Mouse (Mus musculus) ovary, postnatal 36 days (tissue): ENCODE data around the gene Dda1.

Experiments
- DNase-seq: peaks from one replicate; pipeline ENCODE4 v3.0.0; 2022; ENCODE audit warnings: low spot score, mixed read lengths

Gene Dda1

DNA sequence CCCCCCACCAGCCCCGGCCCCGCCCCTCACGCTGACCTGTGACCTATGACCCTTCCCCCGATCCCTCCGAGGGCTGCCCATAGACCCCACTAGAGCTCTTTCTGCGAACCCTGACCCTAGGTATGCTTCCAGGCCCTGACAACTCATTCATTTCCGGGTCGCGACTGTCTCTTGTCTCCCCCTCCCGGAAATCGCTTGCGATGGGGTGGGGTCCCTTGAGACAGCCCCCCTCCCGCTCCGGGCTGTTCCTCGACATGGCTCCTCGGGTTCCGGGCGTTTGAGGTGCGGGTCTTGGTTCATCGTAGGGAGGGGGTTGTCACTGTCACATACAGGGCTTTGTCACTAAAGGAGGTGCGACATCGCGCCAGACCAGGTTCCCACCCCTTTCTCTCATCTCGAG, 412 bp downstream of the Dda1 start:
- DNase-seq = no peak

DNA sequence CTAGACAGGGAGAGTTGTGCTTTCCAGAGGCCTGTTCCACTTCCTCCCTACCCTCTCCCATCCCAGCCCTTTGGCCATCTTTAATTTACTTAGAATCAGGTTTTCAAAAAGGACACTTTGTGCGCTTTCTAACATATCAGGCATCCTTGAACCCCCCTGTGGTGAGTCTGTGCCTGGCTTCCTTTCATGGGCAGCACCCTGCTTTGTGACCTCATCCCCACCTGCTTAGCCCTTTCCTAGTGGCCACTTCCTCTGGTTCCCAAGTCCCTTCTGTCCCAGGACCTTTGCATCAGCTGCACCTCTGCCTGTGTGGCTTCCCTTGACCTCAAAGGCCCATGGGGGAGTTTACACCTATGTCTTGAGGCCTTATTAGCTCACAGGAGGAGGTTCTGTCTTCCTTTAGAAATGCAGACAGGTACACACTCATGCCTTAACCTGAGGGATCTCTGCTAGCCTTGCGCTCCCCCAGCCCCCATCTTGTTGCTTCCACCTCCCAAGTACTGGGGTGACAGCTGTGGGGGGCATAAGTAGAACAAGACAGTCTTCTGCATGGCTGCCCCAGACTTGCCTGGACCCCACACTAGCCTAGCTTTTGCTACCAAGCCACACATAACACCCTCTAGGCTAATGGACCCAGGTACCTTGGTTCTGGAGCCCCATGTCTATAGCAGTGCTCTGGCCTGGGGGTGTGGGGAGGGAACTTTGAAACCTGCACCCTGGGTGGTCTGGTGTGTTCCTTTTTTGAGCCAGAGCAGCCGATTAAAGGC, 1.3 kb downstream of the Dda1 start:
- DNase-seq = no peak

DNA sequence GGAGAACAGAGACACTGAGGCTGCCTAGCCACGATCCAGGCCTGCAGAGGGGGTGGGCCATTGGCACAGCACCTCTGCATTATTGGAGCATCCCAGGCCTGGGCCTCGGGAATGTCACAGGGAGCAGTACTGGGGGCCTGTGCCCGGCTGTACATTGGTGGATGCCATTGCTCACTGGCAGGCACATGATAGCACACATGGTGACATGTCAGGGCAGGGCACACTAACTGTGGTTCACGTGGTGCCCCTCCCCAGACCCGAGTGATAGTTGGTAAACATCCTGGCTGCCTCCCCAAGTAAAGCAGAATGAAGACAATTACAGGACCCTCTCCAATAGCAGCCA, 1.9 kb downstream of the Dda1 start:
- no peak for DNase-seq

DNA sequence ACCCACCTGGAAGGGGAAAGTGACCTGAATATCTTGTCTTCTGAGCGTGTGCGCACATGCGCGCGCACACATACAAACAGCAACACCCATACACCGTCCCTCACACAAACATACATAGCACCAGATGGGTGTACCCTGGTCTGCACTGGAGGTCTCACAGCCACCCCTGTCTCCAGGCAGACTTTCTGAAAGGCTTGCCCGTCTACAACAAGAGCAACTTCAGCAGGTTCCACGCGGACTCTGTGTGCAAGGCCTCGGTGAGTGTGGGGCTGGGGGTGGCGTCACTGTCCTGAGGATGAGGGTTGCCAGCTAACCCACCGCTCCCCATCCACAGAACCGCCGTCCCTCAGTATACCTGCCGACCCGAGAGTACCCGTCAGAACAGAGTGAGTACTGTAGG, 2.9 kb downstream of the Dda1 start:
- DNase-seq = no peak

DNA sequence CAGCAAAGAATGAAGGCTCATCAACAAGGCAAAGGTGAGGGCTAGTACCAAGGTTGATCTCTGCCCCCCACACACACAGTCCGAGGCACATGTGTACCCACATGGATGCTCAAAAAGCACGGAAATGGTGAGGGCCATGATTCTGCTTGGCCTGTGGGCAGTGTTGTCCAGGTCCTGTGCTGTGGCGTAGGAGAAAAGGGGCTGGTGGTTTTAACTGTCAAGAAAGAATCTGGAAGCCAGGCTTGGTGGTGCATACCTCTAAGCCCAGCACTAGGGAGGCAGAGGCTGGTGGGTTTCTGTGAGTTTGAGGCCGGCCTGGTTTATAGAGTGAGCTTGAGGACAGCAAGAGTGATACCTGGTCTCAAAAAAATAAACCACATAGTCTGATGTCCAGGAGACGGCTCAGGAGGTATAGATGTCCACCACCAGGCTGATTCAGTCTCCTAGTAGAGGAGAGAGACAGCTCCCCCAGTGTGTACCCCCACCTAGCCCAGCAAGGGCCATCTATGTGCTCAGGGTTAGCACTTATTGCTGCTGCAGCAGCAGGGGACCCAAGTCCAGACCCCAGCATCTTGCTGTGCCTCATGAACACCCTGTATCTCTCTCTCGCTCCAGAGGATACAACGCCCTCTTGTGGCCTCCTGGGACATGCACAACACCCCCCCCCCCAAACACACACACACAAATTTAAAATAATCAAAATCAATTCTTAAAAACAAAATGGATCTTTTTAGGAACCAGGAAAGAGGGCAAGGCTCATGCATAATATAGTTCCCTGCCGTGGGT, 3.8 kb downstream of the Dda1 start:
- DNase-seq = no peak

DNA sequence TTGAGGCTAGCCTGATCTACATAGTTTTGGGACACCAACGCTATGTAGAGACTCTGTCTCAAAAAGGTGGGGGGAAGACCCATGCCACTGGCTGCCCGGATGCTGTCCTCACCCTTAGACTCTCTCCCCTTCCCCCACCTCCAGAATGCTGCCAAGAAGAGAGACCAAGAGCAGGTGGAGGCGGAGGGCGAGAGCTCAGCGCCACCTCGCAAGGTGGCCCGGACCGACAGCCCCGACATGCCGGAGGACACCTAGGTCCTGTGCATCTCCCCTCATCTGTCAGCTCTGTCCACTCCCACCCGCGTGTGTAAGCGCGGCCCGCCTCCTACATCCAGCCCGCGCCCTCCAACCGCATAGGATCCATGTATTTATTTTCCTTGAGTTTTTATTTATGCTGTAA, 5.3 kb downstream of the Dda1 start:
- no peak for DNase-seq

DNA sequence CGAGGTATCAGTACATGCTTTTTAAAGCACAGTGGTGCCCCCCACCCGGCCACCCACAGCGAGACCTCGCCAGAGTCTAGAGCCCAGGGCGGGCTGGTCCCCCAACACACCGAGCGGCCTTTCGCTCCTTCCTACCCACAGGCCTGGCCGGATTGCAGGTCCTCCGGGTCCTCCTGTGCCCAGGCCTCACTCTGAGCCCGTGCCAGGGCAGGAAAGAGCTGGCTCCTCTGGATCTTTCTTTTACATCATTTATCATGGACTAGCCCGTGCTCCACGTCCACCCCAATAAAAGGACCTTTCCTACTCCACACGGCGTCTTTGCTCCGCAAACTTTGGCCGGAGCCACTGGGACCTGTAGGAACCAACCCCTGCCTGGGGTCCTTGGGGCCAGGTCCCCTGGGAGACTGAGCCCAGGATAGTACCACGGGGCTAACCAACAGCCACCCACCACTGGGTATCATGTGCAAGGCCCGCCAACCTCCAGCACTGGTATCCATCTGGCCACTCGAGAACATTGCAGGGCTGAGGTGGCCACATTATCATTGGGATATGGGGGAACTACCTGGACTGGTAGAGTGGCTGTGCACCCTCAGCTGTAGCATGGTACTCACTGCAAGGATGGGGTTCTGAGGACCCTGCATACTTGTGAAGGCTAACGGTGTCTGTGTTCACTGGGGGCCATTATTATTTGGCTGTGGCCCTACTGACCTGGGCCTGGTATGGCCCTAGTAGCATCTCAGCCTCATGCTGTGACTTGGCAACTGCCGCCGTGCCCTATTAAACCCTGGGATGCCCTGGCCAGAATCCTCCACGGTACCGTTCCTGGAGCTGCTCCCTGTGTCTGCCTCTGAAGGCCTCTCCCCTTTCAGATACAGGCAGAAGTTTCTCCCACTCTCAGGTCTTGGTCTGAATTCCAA, 6.0 kb downstream of the Dda1 start:
- no peak for DNase-seq

DNA sequence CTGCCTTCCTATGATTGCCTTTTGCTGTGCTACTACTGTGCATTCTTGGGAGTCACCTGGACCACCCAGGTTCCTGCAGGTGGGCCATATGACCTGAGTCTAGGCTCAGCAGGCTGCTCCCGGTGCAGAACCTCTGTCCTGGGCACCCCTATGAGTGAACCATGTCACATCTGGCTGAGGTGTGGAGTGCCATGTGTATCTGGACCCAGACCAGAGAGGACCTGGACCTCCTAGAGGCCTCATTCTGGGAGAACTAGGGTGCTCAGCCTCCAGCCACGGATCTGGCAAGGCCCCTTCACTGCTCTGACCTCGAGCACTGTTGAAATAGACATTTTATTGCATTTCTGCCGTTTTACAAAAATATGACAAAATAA, 6.7 kb downstream of the Dda1 start:
- no peak for DNase-seq

DNA sequence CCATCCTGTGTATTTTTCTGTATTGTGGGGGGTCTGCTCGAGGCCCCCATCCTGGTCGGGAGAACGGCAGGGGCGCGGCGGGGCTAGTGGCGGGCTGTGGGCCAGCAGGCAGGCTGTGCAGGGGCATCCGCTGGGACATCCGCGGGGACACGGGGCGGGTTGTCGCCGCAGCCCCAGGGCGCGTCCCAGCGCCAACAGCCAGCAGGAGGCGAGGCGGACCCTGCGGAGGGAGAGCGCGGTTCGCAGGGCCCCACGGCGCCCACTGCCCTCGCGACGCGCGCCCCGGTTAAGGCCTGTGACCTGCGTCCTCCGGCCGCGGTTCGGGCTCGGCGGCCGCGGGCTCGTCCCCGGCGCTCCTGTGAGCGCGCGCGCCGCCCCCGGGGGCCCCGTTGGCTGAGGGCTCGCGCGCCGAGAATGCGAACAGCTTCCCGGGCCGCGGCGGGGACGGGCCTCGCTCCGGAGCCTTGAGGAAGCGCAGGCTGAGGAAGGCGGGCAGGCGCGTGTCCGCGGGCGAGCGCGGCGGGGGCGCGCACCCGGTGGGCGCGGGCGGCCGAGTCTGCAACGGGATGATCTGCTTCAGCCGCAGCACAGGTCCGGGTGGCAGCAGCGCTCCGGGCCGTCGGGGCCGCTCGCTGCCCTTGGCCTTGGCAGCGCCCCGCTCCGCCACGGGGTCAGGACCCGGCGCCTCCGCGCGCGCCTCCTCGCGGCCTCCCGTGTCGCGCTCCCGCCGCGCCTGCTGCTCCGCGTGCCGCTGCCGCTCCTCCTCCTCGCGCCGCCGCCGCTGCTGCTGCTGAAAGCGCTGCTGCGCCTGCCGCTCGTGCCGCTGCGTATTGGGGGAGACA, 7.3 kb downstream of the Dda1 start:
- DNase-seq = peak; percentile 86

DNA sequence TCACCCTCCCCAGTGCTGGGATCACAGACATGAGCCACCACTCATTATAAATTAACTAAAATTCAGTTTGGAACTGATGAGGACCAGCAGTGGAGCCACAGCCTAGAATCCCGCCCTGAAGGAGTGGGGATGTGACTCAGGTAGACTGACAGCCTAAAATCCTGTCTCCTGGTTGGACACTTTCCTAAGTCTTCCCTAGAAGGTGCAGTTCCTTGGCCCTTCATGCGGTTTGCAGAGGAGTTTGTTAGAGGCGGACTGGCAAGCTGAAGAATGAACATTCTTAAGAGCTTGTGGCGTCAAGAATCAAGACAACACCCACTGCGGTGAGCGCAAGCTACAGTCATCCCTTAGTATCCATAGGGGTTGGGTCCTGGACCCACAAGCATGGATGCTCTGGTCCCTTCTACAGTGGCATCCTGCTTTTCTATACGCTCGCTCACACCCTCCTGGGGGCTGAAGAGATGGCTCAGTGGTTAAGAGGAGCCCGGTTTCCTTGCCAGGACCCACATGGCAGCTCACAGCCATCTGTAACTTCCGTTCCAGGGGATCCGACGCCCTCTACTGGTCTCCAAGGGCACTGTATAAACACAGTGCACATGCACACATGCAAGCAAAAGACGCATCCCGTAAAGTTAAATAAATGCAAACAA, 8.3 kb downstream of the Dda1 start:
- DNase-seq = no peak

DNA sequence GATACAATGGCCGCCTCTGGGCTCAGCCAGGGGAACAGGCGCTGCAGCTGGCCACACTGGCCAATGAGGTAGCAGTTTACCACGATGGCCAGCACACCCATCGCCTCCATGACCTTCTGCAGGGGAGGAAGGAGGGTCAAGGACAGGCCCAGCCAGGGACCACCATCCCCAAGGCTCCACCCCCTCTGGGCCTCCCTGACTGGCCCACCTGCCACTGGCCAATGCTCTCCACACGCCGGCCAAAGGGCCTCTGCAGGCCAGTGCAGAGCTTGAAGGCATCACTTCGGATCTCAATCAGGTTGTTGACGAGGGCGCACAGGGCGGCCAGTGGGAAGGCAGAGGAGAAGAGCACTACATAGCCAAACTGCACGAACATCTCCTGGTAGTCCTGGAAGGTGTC, 9.9 kb downstream of the Dda1 start:
- no peak for DNase-seq

DNA sequence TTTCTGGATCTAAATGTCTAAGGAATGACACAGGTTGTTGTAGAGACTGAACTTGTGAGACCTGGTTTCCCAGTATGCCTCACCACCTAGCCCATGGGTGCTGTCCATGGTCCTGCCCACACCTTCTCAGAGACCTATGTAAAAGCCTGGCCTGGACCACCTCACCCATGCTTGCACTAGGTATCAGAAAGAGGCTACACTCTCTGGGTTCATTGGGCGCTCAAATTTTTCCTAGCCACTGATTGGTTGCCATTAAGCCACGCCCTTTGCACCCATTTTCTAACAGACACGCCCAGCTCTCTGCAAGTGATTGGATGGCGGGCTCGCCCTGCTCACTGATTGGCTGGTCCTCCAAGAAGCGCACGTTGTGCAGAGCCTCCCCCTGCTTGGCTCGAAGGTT, 14.9 kb downstream of the Dda1 start:
- no peak for DNase-seq

DNA sequence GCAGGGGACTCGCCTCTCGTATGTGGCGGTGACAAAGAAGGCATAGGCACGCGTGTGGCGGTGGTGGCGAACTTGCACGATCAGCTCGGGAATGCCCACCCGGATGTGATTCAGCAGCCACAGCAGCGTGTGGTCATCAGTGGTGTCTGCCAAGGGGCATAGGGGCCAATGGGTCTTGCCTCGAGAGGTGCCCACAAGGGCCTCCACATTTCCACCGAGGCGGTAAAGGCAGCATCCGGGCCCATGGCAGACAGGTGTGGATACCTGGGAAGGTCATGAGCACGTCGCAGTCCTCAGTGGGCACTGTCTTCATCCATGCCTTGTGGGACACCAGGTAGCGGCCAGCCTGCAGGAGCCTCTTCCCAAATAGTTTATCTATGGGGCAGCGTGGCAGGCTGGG, 15.7 kb downstream of the Dda1 start:
- no peak for DNase-seq

DNA sequence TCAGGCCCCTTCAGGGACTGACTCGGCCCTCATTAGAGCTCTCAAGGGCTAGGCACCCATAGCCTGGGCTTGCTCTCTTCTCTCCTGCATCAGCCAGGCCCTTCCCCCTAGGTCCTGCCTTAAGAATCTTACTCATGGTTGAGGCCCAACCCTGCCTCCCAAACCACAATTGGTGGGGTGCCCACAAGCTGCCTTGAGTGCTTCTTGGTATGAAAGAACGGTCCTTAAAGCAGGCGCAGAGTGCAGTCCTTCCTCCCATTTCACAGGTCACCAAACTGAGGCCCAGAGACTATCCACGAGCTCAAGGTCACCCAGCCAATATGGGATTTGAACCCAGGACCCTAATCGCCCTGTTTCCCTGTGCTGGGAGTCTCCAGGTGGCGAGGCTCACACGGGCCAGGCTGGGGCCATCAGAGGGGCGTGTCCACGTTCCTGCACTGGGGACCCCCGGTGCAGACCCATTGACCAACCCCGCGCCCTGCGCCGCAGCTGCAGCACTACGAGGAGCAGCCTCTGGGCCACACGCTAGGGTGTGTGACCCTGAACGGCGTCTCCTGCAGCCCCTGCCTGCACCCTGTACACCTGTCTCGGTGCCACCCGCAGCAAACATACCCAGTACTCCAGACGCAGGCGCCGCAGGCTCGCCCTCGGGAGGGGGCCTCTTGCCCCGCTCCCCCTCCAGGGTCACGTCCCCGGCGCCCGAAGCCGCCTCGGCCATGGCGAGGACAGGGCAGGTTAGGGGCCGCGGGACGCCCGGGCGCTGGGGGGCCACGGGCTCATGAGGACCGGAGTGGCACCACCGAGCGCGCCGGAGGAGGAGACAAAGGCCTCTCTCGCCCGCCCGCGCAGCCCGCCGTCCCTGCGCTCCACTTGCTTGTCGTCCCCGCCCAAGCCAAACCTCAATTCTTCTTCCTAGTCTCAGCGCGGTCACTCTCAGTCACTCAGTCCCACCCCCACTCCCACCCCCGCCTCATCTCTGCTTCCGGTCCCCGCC, 16.4 kb downstream of the Dda1 start, which contains the start of gene Ano8:
Gene Ano8, minus strand, starts transcription at position 822 of the 994 bp plus-strand sequence.
- DNase-seq = peak; percentile 85

DNA sequence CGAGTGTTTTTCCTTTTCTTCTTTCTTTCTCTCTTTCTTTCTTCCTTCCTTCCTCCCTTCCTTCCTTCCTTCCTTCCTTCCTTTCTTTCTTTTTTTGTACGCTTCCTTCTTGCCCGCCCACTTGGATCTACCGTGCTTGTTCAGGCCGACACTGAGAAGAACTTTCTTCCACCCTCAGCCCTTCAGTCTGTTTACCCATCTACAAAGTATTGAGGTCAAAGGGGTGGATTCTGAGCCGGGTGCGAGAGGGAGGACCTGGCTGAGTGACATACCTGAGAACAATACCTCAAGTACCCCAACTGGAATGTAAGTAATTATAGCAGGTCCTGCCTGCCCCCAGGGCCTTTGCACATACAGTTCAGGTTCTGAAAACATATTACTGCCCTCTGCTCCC, 17.1 kb downstream of the Dda1 start:
- no peak for DNase-seq

DNA sequence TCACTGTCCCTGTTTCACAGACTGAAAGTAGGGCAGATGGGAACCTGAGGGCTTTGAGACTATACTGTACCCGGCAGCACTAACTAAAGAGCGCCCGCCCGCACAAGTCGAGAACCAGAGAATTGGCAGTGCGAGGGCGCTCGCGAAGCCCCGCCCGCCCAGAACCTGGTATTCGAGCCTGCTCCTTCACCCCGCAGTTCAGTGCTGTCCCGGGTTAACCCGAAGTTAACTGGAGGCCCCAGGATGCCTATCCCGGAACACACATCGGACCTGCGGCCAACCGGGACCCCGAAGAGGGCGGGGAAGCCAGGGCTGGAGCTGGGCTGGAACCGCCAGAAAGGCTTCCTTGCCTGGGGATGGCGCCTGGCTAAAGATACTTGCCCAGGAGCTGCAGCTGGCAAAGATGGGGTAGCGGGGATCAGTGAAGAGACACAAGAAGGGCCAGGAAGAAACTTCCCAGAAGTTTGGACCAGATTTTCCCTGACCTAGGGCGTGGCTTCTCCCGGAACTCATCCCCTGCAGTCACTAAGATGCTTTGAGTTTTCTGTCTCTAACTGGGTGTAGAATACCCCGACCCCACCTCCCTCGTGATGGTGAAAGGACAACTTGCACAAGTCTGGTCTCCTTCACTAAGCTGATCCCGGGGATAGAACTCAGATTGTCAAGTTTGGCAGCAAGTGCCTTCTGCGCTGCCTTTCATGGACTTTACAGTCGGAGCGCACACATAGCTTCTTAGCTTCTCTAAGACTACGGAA, 18.9 kb downstream of the Dda1 start, which contains the start of gene Gtpbp3:
Gene Gtpbp3, plus strand, starts transcription at position 413 of the 755 bp plus-strand sequence.
- DNase-seq = peak; percentile 80

DNA sequence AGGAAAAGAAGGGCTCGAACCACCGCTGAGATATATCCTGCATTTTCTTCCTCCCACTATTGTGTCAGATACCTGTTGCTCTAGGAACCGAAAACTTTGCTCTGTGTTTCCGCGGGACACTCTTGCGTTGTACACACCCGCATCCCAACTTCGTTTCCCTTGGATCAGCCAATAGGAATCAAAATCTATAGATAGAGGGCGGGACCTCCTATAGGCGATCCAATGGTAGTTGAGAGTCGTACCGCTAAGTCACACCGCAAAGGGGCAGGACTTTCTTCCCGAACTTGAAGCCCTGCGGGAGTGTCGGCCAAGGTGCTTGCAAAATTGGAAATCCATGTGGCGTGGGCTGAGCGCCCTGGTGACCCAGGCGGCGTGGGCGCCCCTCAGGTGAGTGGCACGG, 19.5 kb downstream of the Dda1 start:
- DNase-seq = peak; percentile 82

DNA sequence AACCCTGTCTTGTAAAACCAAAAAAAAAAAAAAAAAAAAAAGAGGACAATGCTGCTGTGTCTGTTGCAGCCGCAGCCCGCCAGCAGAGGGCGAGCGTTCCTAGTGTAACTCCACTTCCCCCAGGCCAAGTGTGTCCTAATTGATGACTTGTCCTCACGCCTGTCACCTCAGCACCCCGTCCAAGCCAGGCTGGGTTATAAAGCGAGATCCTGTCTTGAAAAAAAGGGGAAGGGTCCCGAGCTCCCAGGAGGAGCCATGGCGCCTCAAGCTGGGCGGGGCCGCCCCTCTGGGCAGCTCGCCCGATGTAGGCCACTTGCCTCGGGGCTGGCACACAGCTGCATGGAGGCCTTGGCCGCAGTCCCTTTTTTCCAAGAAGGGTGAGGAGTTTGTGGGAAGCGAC, 26.0 kb downstream of the Dda1 start:
- DNase-seq = peak; percentile 83

DNA sequence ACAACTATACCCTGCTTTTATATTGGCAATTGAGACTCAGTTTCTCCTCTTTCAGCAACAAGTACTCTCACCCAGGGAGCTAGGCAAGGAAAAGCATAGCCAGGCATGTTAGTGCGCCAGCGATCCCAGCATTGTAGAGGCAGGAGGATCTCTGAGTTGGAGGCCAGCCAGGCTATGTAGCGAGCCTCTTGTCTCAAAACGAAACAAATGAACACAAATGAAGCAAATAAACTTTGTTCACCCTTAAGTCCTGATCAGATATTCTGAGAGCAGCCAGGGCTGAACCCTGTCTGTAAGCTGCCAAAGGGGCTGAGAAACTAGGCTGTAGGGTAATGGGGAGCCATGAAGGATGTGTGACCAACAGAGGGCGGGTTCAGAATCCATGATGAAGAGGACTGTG, 26.8 kb downstream of the Dda1 start:
- DNase-seq = no peak
